Mouse (Mus musculus) lung, adult 2 months (tissue): ENCODE data around the gene Adipoq.

Source experiments
- CTCF ChIP-seq: fragments of 200-500 bp; IDR thresholded peaks from 2 replicates; pipeline ENCODE4 v1.5.1; 2011; ENCODE audit warnings: mild to moderate bottlenecking, low read length, control low read depth; ENCODE audit not compliant: insufficient read depth
- POLR2A ChIP-seq: fragments of 200-500 bp; IDR thresholded peaks from 2 replicates; pipeline ENCODE4 v1.6.1; 2011; ENCODE audit warnings: low read depth, mild to moderate bottlenecking, control low read depth, low read length, borderline replicate concordance; ENCODE audit errors: extremely low read depth

GRCm38 (mm10) chr16:23109350-23110280 is 36.7 kb upstream of the Adipoq start:
- no peak for TF ChIP-seq CTCF
- no peak for TF ChIP-seq POLR2A
